Mouse (Mus musculus): ENCODE measurements around the gene Olfr223.
"Not testable (repeated sequence)": the region's sequence is repeated elsewhere in the genome, so short reads cannot be mapped to it uniquely, and the experiment has no call there.

The Olfr223 gene

GRCm38 (mm10) chr11:59593189-59593588 lies at the start of gene Olfr223:
Olfr223 (minus strand) TSS chr11:59593289.
- in situ Hi-C loops (cut with MboI, MseI) = no loop called here

- in situ Hi-C loops (cut with MboI, MseI) = no loop called here
Measured at GRCm38 (mm10) chr11:59642420-59642819, 49.3 kb upstream of the Olfr223 start.

GRCm38 (mm10) chr11:59641227-59641626 lies 48.1 kb upstream of the Olfr223 start:
- in situ Hi-C loops (cut with MboI, MseI) = no loop called here

- in situ Hi-C loops (cut with MboI, MseI) = no loop called here
Measured at GRCm38 (mm10) chr11:59639957-59640643, 47.0 kb upstream of the Olfr223 start.

- in situ Hi-C loops (cut with MboI, MseI) = no loop called here
Measured at GRCm38 (mm10) chr11:59636695-59637414, 43.8 kb upstream of the Olfr223 start.

- in situ Hi-C loops (cut with MboI, MseI) = no loop called here
Measured at GRCm38 (mm10) chr11:59635821-59636694, 43.0 kb upstream of the Olfr223 start.

GRCm38 (mm10) chr11:59635251-59635795 lies 42.2 kb upstream of the Olfr223 start:
- in situ Hi-C loops (cut with MboI, MseI) = no loop called here

GRCm38 (mm10) chr11:59634001-59634660 lies 41.0 kb upstream of the Olfr223 start:
- in situ Hi-C loops (cut with MboI, MseI) = no loop called here

GRCm38 (mm10) chr11:59633037-59633436 lies 39.9 kb upstream of the Olfr223 start:
- in situ Hi-C loops (cut with MboI, MseI) = no loop called here

- in situ Hi-C loops (cut with MboI, MseI) = no loop called here
Measured at GRCm38 (mm10) chr11:59631980-59632379, 38.9 kb upstream of the Olfr223 start.

GRCm38 (mm10) chr11:59629871-59630270 lies 36.8 kb upstream of the Olfr223 start:
- in situ Hi-C loops (cut with MboI, MseI) = no loop called here

- in situ Hi-C loops (cut with MboI, MseI) = no loop called here
Measured at GRCm38 (mm10) chr11:59628177-59628576, 35.1 kb upstream of the Olfr223 start.

- in situ Hi-C loops (cut with MboI, MseI) = no loop called here
Measured at GRCm38 (mm10) chr11:59626192-59626591, 33.1 kb upstream of the Olfr223 start.

GRCm38 (mm10) chr11:59624017-59624630 lies 31.0 kb upstream of the Olfr223 start:
- in situ Hi-C loops (cut with MboI, MseI) = loop anchor here (5.0 kb wide), 2 partner anchors 113 to 153 kb away; no protein-coding TSS in a partner anchor

GRCm38 (mm10) chr11:59622214-59622613 lies 29.1 kb upstream of the Olfr223 start:
- in situ Hi-C loops (cut with MboI, MseI) = loop anchor here (5.0 kb wide), 2 partner anchors 115 to 155 kb away; no protein-coding TSS in a partner anchor

GRCm38 (mm10) chr11:59616986-59617385 lies 23.9 kb upstream of the Olfr223 start:
- in situ Hi-C loops (cut with MboI, MseI) = not testable (repeated sequence)

- in situ Hi-C loops (cut with MboI, MseI) = no loop called here
Measured at GRCm38 (mm10) chr11:59614120-59614519, 21.0 kb upstream of the Olfr223 start.

GRCm38 (mm10) chr11:59611646-59612045 lies 18.6 kb upstream of the Olfr223 start:
- in situ Hi-C loops (cut with MboI, MseI) = no loop called here

GRCm38 (mm10) chr11:59602287-59602686 lies 9.2 kb upstream of the Olfr223 start:
- in situ Hi-C loops (cut with MboI, MseI) = no loop called here

GRCm38 (mm10) chr11:59600872-59601271 lies 7.8 kb upstream of the Olfr223 start:
- in situ Hi-C loops (cut with MboI, MseI) = no loop called here

GRCm38 (mm10) chr11:59599211-59599610 lies 6.1 kb upstream of the Olfr223 start:
- in situ Hi-C loops (cut with MboI, MseI) = no loop called here
